Mouse (Mus musculus) frontal cortex, postnatal 36 days (tissue): ENCODE results near the gene Vil1.
A peak's percentile ranks its signal among the peaks of the same experiment; 100 is the strongest.

Experiments
- DNase-seq, 2 experiments: peaks; one replicate each; pipeline ENCODE4 v3.0.0; 2022; ENCODE audit warnings: low spot score in 2 of 2

Vil1 gene

DNA sequence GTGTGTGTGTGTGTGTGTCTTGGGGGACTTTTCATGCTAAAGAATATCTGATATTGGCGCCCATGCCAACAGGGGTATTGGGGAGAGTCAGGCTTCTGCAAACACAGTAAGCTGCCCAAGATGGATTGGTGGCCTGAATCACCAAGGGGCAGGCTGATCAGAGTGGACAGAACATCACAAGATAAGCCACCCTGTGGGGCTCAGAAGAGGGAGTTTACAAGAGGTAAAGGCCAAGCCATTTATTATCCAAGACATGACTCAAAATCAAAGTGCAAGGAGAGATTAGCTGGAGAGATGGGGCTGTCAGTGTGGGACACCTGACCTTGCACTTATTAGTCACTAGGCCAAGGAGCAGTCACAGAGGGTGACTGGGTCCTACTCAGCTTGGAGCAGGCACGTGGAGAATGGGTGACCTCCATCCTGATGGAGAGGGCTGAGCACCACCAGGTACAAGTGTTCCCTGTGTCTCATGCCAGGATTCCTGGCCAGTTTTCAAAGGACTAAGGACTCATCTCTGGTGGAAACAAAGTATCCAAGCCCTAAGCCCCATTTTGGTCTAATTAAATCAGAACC lies 2.7 kb downstream of the Vil1 start:
- DNase-seq: no peak

DNA sequence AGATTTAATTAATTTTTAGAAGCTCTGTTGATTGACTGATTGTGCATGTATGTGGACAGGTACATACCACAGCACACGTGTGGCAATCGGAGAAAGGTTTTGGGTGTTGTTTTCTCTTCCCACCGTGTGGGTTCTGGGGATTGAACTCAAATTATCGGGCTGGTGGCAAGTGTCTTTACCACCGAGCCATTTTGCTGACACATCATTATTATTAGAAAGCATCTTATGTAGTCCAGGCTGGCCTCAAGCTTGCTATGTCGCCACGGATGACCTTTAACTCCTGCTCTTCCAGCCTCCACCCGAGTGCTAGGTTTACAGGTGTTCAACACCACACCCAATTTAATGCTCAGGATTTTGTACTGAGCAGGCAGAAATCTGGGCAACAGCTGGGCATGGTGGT lies 3.5 kb downstream of the Vil1 start:
- no peak for DNase-seq

DNA sequence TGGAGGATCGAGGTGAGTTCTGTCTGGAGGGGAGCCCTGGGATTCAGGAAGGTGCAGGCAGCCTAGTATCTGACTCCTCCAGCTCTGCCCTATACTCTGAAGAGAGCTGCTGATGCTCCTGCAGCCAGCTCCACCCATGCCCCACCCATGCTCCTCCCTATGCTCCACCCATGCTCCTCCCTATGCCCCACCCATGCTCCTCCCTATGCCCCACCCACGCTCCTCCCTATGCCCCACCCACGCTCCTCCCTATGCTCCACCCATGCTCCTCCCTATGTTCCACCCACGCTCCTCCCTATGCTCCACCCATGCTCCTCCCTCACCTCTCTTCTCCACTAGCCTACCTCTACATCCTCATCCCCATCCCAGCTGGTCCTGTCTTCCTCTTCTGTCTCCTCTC lies 6.0 kb downstream of the Vil1 start:
- no peak for DNase-seq

- no peak for DNase-seq
Observed at GRCm38 (mm10) chr1:74418747-74419439, 9.7 kb downstream of the Vil1 start.

DNA sequence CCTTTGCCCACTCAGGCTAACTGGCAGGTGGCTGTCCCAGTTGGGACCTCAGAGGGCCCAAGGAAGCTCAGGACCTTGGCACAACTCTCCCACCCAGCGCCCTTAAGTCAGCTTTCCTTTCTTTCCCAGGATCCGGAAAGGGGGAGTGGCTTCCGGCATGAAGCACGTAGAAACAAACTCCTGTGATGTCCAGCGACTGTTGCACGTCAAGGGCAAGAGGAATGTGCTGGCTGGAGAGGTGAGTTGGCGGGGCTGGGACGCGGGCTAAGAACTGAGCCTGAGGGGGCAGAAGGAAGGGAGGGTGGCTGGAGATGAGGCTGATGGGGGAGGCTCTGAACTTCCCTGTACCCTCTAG lies 10.2 kb downstream of the Vil1 start:
- DNase-seq: no peak

- DNase-seq: no peak
Observed at GRCm38 (mm10) chr1:74423147-74423546, 14.0 kb downstream of the Vil1 start.

GRCm38 (mm10) chr1:74425845-74426244 lies 16.7 kb downstream of the Vil1 start:
- DNase-seq: no peak

- no peak for DNase-seq
Observed at GRCm38 (mm10) chr1:74433220-74433619, 24.0 kb downstream of the Vil1 start.

- DNase-seq: no peak
Observed at GRCm38 (mm10) chr1:74434596-74434995, 25.4 kb downstream of the Vil1 start.

DNA sequence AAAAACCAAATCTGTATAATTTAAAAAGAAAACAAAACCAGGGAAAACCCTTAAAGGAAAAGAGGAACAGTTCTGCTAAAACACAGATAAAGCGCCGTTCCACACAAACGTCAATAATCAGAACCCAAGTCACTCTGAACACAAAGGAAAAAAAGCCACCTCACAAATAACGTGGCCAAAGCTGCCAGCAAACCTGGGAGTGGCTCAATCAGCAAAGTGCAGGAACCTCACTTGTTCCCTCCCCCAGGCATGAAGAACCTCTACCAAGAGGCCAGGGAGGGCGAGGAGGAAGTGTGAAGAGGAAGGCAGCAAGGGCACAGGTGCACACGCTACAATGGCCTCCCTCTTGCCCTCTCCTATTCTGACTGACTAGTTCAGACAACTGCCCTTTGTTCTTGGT lies 26.4 kb downstream of the Vil1 start:
- DNase-seq: no peak

- peak; percentile 28 to 62 for DNase-seq
Observed at GRCm38 (mm10) chr1:74437702-74438427, 28.7 kb downstream of the Vil1 start.

DNA sequence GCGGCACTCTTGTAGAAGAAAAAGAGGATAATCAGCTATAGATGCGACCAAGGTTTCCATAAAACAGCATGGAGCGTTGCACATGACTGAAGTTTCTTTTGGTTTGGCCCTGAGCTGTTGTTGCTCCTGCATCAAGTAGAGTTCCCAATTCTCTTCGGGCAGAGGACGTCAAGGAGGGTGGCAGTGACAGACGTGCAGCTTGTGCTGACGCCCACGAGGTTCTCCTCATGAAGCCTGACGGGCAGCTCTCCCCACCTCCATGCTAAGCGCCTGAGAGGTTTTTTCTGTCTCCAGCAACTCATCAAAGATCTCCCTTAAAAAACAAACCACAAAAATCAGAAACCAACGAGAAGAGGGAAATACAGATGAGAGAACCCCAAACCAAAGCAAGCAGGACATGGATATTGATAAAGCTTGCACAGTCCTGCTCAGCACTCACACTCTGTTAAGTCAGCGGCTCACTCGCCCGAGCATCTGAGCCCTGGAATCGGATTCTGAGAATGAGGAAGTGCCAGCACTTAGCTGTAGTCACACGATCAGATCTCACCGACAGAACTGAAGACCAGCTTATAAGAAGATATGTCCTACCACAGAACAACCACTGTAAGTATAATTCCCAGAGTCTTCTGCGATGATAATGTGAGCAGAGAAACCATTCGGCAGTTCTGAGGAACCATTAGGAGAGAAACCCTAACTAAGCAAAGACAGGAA lies 30.1 kb downstream of the Vil1 start:
- DNase-seq: peak; percentile 28 to 45

DNA sequence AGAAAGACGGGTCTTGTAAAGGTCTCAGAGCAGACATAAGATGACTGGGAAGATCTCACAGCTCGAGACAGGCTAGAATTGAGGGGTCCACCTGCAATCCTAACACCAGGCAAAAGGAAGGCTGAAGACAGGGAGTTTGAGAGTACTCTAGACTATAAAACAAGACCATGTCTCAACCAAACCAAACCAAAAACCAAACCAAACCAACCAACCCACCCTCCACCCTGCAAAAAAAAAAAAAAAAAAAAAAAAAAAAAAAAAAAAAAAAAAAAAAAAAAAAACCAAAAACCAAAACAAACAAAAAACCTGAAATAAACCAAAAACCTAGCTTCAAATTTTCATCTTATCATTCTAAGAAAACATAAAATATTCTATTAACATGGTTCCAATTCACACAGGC lies 35.4 kb downstream of the Vil1 start:
- no peak for DNase-seq

GRCm38 (mm10) chr1:74452611-74453045 lies 43.5 kb downstream of the Vil1 start:
- DNase-seq: no peak

DNA sequence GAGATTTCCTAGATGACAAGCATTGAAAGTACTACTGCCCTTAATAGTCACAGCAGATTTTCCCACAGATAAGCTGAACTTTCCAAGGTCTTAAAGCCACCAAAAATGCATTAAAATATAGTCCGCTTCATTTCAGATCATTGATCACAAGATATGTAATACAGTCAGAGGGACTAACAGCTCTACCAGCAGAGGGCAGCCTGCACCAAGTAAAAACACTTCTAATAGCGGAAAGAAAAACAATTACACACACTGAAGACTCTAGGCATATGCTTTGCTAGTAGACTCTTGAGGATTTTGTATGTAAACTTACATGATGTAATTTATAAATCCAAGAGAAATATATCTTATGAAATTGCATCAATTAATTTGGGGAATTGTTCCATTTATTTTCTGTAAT lies 51.1 kb downstream of the Vil1 start:
- peak; percentile 32 to 63 for DNase-seq
